Mouse (Mus musculus): ENCODE measurements around the gene Lrba. TPM values are rescaled to one million over a fixed set of nuclear protein-coding genes. Genes with fewer than 3 reads are reported as not detected.
A peak's percentile ranks its signal among the peaks of the same experiment; 100 is the strongest.

Lrba gene
- polyA plus RNA-seq, 1 experiment from 2014 or later, result 2.4 TPM

GRCm38 (mm10) chr3:86546471-86547250 lies 322.2 kb downstream of the Lrba start:
- H3K4me1 ChIP-seq (replicated peaks), result peaks cover 18% of the 10 kb centered on the region
- under 1% methylated on average over 45 of the region's 45 CpGs for WGBS (ENCODE audit: insufficient replicate concordance)
- H3K4me2 ChIP-seq, result peak overlapping the region; percentile 58
- peak overlapping the region; percentile 40 for H3K4me3 ChIP-seq (replicated peaks)
- H3K36me3 ChIP-seq (replicated peaks), result no peaks in the 10 kb centered on the region
- H3K9me3 ChIP-seq (replicated peaks), result no peaks in the 10 kb centered on the region
- H3K27me3 ChIP-seq, result peaks cover 60% of the 10 kb centered on the region
- H3K27ac ChIP-seq (replicated peaks), result no peak overlapping the region
- ATAC-seq (ENCODE audit: insufficient read depth), result no peak
- no peak overlapping the region for H3K9ac ChIP-seq

GRCm38 (mm10) chr3:86547251-86547791 lies 322.8 kb downstream of the Lrba start:
- Histone ChIP-seq H3K36me3 (replicated peaks) (no peaks in the 10 kb centered on the region), H3K9ac (no peak overlapping the region), H3K4me3 (replicated peaks) (peak overlapping the region; percentile 40), H3K4me2 (peak overlapping the region; percentile 58), H3K27me3 (peaks cover 67% of the 10 kb centered on the region), H3K4me1 (replicated peaks) (peaks cover 18% of the 10 kb centered on the region), H3K27ac (replicated peaks) (no peak overlapping the region), H3K9me3 (replicated peaks) (no peaks in the 10 kb centered on the region)
- no peak for ATAC-seq (ENCODE audit: insufficient read depth)
- 2% methylated on average over 42 of the region's 42 CpGs for WGBS (ENCODE audit: insufficient replicate concordance)

GRCm38 (mm10) chr3:86548091-86549015 lies 323.9 kb downstream of the Lrba start, which contains the start of gene Mab21l2:
Gene Mab21l2 (minus strand): TSS chr3:86548629.
- WGBS (ENCODE audit: insufficient replicate concordance), result 3% methylated on average over 25 of the region's 25 CpGs
- peak within 1 kb of the TSS; percentile 58 for H3K4me2 ChIP-seq
- peak within 1 kb of the TSS; percentile 40 for H3K4me3 ChIP-seq (replicated peaks)
- peaks cover 18% of the 10 kb centered on the region for H3K4me1 ChIP-seq (replicated peaks)
- ATAC-seq (ENCODE audit: insufficient read depth), result no peak
- no peak within 1 kb of the TSS for H3K27ac ChIP-seq (replicated peaks)
- no peak within 1 kb of the TSS for H3K9ac ChIP-seq
- no peaks in the 10 kb centered on the region for H3K36me3 ChIP-seq (replicated peaks)
- peaks cover 67% of the 10 kb centered on the region for H3K27me3 ChIP-seq
- no peaks in the 10 kb centered on the region for H3K9me3 ChIP-seq (replicated peaks)

- H3K4me2 ChIP-seq, result no peak overlapping the region
- H3K27me3 ChIP-seq, result peaks cover 64% of the 10 kb centered on the region
- H3K4me1 ChIP-seq (replicated peaks), result peaks cover 18% of the 10 kb centered on the region
- no peak overlapping the region for H3K4me3 ChIP-seq (replicated peaks)
- 12% methylated on average over 22 of the region's 22 CpGs for WGBS (ENCODE audit: insufficient replicate concordance)
- no peaks in the 10 kb centered on the region for H3K36me3 ChIP-seq (replicated peaks)
- H3K9me3 ChIP-seq (replicated peaks), result no peaks in the 10 kb centered on the region
- H3K9ac ChIP-seq, result no peak overlapping the region
- no peak overlapping the region for H3K27ac ChIP-seq (replicated peaks)
- ATAC-seq (ENCODE audit: insufficient read depth), result no peak
Observed at GRCm38 (mm10) chr3:86550301-86551010, 326.0 kb downstream of the Lrba start.

GRCm38 (mm10) chr3:86551011-86551728 lies 326.7 kb downstream of the Lrba start:
- Histone ChIP-seq H3K4me3 (replicated peaks) (no peak overlapping the region), H3K4me2 (no peak overlapping the region), H3K27me3 (peaks cover 59% of the 10 kb centered on the region), H3K9me3 (replicated peaks) (no peaks in the 10 kb centered on the region), H3K9ac (no peak overlapping the region), H3K36me3 (replicated peaks) (no peaks in the 10 kb centered on the region), H3K4me1 (replicated peaks) (peaks cover 18% of the 10 kb centered on the region), H3K27ac (replicated peaks) (no peak overlapping the region)
- 30% methylated on average over 8 of the region's 8 CpGs for WGBS (ENCODE audit: insufficient replicate concordance)
- ATAC-seq (ENCODE audit: insufficient read depth), result no peak

- Histone ChIP-seq H3K9ac (no peak overlapping the region), H3K4me2 (no peak overlapping the region), H3K9me3 (replicated peaks) (no peaks in the 10 kb centered on the region), H3K4me1 (replicated peaks) (peaks cover 16% of the 10 kb centered on the region), H3K36me3 (replicated peaks) (no peaks in the 10 kb centered on the region), H3K27me3 (peaks cover 49% of the 10 kb centered on the region), H3K27ac (replicated peaks) (no peak overlapping the region), H3K4me3 (replicated peaks) (no peak overlapping the region)
- ATAC-seq (ENCODE audit: insufficient read depth), result no peak
- WGBS (ENCODE audit: insufficient replicate concordance), result 68% methylated on average over 5 of the region's 5 CpGs
Observed at GRCm38 (mm10) chr3:86552170-86552569, 327.7 kb downstream of the Lrba start.

- Histone ChIP-seq H3K9ac (no peak overlapping the region), H3K4me2 (no peak overlapping the region), H3K27ac (replicated peaks) (no peak overlapping the region), H3K9me3 (replicated peaks) (no peaks in the 10 kb centered on the region), H3K27me3 (no peaks in the 10 kb centered on the region), H3K4me1 (replicated peaks) (peaks cover 22% of the 10 kb centered on the region), H3K4me3 (replicated peaks) (no peak overlapping the region), H3K36me3 (replicated peaks) (no peaks in the 10 kb centered on the region)
- WGBS (ENCODE audit: insufficient replicate concordance), result 33% methylated on average over 1 of the region's 1 CpGs
- ATAC-seq (ENCODE audit: insufficient read depth), result no peak
Observed at GRCm38 (mm10) chr3:86558976-86559375, 334.5 kb downstream of the Lrba start.

- 83% methylated on average over 4 of the region's 4 CpGs for WGBS (ENCODE audit: insufficient replicate concordance)
- H3K27ac ChIP-seq (replicated peaks), result no peak overlapping the region
- H3K9me3 ChIP-seq (replicated peaks), result no peaks in the 10 kb centered on the region
- H3K4me3 ChIP-seq (replicated peaks), result no peak overlapping the region
- no peak overlapping the region for H3K9ac ChIP-seq
- no peaks in the 10 kb centered on the region for H3K36me3 ChIP-seq (replicated peaks)
- H3K4me2 ChIP-seq, result no peak overlapping the region
- H3K27me3 ChIP-seq, result no peaks in the 10 kb centered on the region
- no peak for ATAC-seq (ENCODE audit: insufficient read depth)
- H3K4me1 ChIP-seq (replicated peaks), result peaks cover 22% of the 10 kb centered on the region
Observed at GRCm38 (mm10) chr3:86559635-86560034, 335.2 kb downstream of the Lrba start.

GRCm38 (mm10) chr3:86560281-86561022 lies 336.0 kb downstream of the Lrba start:
- Histone ChIP-seq H3K4me3 (replicated peaks) (no peak overlapping the region), H3K4me1 (replicated peaks) (peaks cover 22% of the 10 kb centered on the region), H3K36me3 (replicated peaks) (no peaks in the 10 kb centered on the region), H3K27ac (replicated peaks) (no peak overlapping the region), H3K4me2 (no peak overlapping the region), H3K27me3 (no peaks in the 10 kb centered on the region), H3K9me3 (replicated peaks) (no peaks in the 10 kb centered on the region), H3K9ac (no peak overlapping the region)
- WGBS (ENCODE audit: insufficient replicate concordance), result 63% methylated on average over 4 of the region's 4 CpGs
- ATAC-seq (ENCODE audit: insufficient read depth), result no peak; the same call in 1 of the 2 replicates

GRCm38 (mm10) chr3:86561023-86561344 lies 336.5 kb downstream of the Lrba start:
- H3K4me1 ChIP-seq (replicated peaks), result peaks cover 22% of the 10 kb centered on the region
- ATAC-seq (ENCODE audit: insufficient read depth), result peak; percentile 93
- 38% methylated on average over 1 of the region's 1 CpGs for WGBS (ENCODE audit: insufficient replicate concordance)
- no peak overlapping the region for H3K9ac ChIP-seq
- H3K36me3 ChIP-seq (replicated peaks), result no peaks in the 10 kb centered on the region
- H3K9me3 ChIP-seq (replicated peaks), result no peaks in the 10 kb centered on the region
- H3K4me3 ChIP-seq (replicated peaks), result no peak overlapping the region
- H3K4me2 ChIP-seq, result no peak overlapping the region
- no peaks in the 10 kb centered on the region for H3K27me3 ChIP-seq
- no peak overlapping the region; the same call in 1 of the 2 replicates for H3K27ac ChIP-seq (replicated peaks)
